Mouse (Mus musculus): ENCODE data around the gene Nme3. TPM values are rescaled to one million over a fixed set of nuclear protein-coding genes. Genes with fewer than 3 reads are reported as not detected.

Gene Nme3
- polyA plus RNA-seq, 1 experiment from 2014 or later = 44.3 TPM

DNA sequence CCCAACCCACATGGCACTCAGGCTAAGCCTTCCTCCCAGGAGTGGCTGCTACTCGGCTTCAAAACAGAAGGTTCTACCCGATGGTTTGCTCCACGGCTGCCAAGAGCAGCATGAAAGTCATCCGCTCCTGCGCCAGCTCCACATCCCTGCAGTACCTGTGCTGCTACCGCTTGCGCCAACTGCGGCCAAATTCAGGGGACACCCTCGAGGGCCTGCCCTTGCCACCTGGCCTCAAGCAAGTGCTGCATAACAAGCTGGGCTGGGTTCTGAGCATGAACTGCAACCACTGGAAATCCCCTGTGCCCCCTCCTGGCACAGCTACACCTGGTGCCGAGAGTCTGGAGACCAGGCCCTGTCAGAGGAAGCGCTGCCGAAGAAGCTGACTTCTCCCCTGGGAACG, 5.0 kb upstream of the Nme3 start:
- DNase-seq (ENCODE audit: low spot score) (no peak), ATAC-seq (no peak)
- no peak overlapping the region for H3K27ac ChIP-seq (ENCODE audit: low read length)
- 81% methylated on average over 12 of the region's 13 CpGs for WGBS
- H3K9ac ChIP-seq (replicated peaks; ENCODE audit: low read depth) = no peak overlapping the region
- H3K9me3 ChIP-seq (ENCODE audit: low read length) = no peaks in the 10 kb centered on the region
- no peaks in the 10 kb centered on the region for H3K27me3 ChIP-seq (replicated peaks; ENCODE audit: insufficient read depth, low read length)
- no peak for TF ChIP-seq EP300 (IDR thresholded peaks at IDR 0.05)
- no peak for TF ChIP-seq CTCF (IDR thresholded peaks at IDR 0.05)
- peaks cover 16% of the 10 kb centered on the region for H3K4me1 ChIP-seq (ENCODE audit: insufficient read depth, low read depth, low read length)
- no peak overlapping the region for H3K4me3 ChIP-seq (ENCODE audit: low read depth, low read length)
- no peak overlapping the region for H3K4me2 ChIP-seq (replicated peaks; ENCODE audit: low read depth, low read length)
- H3K36me3 ChIP-seq (ENCODE audit: insufficient read depth, low read length) = peaks cover 15% of the 10 kb centered on the region

DNA sequence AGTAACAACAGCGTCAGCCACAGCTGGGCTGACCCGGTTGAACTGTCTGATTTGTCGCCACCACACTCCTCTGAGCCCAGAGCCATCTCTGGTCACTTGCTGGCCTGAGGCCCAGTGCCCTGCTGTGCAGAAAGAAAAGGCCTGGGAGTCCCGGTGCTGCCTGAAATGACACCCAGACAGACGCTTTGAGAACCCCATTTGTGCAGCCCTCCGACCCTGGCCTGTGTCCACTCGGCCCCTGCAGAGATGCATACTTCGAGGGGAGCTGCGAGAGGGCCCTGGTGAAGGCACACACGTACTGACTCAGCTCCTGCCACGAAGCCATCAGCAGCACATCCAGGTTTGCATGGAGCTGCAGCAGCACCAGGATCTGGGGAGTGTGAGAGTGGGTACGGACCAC, 3.5 kb upstream of the Nme3 start:
- Histone ChIP-seq H3K36me3 (ENCODE audit: insufficient read depth, low read length) (peaks cover 15% of the 10 kb centered on the region), H3K4me2 (replicated peaks; ENCODE audit: low read depth, low read length) (no peak overlapping the region), H3K4me3 (ENCODE audit: low read depth, low read length) (no peak overlapping the region), H3K27me3 (replicated peaks; ENCODE audit: insufficient read depth, low read length) (no peaks in the 10 kb centered on the region), H3K9me3 (ENCODE audit: low read length) (no peaks in the 10 kb centered on the region), H3K4me1 (ENCODE audit: insufficient read depth, low read depth, low read length) (peaks cover 9% of the 10 kb centered on the region), H3K9ac (replicated peaks; ENCODE audit: low read depth) (no peak overlapping the region), H3K27ac (ENCODE audit: low read length) (no peak overlapping the region)
- DNase-seq (ENCODE audit: low spot score) (no peak), ATAC-seq (no peak)
- 91% methylated on average over 12 of the region's 12 CpGs for WGBS
- TF ChIP-seq CTCF (IDR thresholded peaks at IDR 0.05) = no peak
- no peak for TF ChIP-seq EP300 (IDR thresholded peaks at IDR 0.05)

- no peak for ATAC-seq
- Histone ChIP-seq H3K4me1 (ENCODE audit: insufficient read depth, low read depth, low read length) (peaks cover 4% of the 10 kb centered on the region; the same call in 1 of the 2 replicates), H3K4me2 (replicated peaks; ENCODE audit: low read depth, low read length) (no peak overlapping the region), H3K36me3 (ENCODE audit: insufficient read depth, low read length) (peaks cover 15% of the 10 kb centered on the region), H3K4me3 (ENCODE audit: low read depth, low read length) (no peak overlapping the region), H3K9ac (replicated peaks; ENCODE audit: low read depth) (no peak overlapping the region), H3K9me3 (ENCODE audit: low read length) (no peaks in the 10 kb centered on the region), H3K27ac (ENCODE audit: low read length) (no peak overlapping the region), H3K27me3 (replicated peaks; ENCODE audit: insufficient read depth, low read length) (no peaks in the 10 kb centered on the region)
- TF ChIP-seq EP300 (IDR thresholded peaks at IDR 0.05) (no peak), CTCF (IDR thresholded peaks at IDR 0.05) (no peak)
- 96% methylated on average over 2 of the region's 2 CpGs for WGBS
- DNase-seq (ENCODE audit: low spot score) = no peak
Measured at GRCm38 (mm10) chr17:24893276-24893675, 3.0 kb upstream of the Nme3 start.

DNA sequence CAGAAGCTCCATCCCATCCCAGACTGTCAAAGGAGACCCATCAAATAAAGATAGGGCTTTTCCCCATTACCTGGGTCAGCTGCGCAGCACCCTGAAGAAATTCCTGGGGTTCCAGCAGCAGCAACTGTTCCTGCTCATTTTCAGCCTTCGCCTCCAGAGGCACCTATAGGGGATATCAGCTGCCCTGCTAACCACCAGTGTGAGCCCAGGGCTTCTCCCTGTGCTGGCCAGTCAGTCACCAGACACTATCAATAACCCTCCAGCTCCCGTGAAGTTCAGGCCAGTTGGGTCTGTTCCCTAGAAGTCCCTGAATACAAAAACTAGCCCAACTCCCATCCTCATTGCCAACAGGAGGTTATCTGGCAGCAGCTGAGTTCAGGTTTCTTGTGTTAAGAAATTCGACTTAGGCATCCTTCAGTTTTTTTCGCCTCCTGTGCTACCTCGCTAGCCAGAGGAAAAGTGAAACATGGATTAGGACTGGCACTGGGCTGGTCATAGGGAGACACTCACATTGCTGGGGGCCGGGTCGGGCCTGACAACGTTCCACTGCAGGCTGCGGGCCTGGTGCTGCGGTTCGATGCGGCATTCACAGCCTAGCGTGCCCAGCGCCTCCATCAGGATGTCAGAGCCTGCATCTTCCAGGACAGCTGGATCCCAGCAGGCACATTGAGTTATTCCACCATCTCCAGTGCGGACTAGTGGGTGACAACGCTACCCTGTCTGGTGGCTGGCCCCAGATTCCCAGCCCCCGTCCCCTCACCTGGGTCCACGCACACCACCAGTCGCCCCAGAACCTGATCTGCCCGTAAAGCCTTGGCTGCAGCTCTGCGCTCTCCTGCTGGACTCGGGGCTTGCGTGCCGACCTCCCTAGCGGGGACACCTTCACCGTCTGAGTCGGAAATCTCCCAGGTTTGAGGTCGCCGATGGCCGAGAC, 2.0 kb upstream of the Nme3 start:
- Histone ChIP-seq H3K9me3 (ENCODE audit: low read length) (no peaks in the 10 kb centered on the region), H3K4me3 (ENCODE audit: low read depth, low read length) (peak overlapping the region; percentile 72), H3K27ac (ENCODE audit: low read length) (peak overlapping the region; percentile 81), H3K36me3 (ENCODE audit: insufficient read depth, low read length) (peaks cover 19% of the 10 kb centered on the region), H3K9ac (replicated peaks; ENCODE audit: low read depth) (peak overlapping the region; percentile 88), H3K4me2 (replicated peaks; ENCODE audit: low read depth, low read length) (peak overlapping the region; percentile 70), H3K27me3 (replicated peaks; ENCODE audit: insufficient read depth, low read length) (no peaks in the 10 kb centered on the region), H3K4me1 (ENCODE audit: insufficient read depth, low read depth, low read length) (peaks cover 4% of the 10 kb centered on the region; the same call in 1 of the 2 replicates)
- ATAC-seq = peak; percentile 7; the same call in 1 of the 2 replicates
- WGBS = 9% methylated on average over 31 of the region's 31 CpGs
- no peak for DNase-seq (ENCODE audit: low spot score)
- no peak for TF ChIP-seq EP300 (IDR thresholded peaks at IDR 0.05)
- TF ChIP-seq CTCF (IDR thresholded peaks at IDR 0.05) = no peak

- Histone ChIP-seq H3K27ac (ENCODE audit: low read length) (peak within 1 kb of the TSS; percentile 81), H3K9ac (replicated peaks; ENCODE audit: low read depth) (peak within 1 kb of the TSS; percentile 88), H3K4me1 (ENCODE audit: insufficient read depth, low read depth, low read length) (peaks cover 4% of the 10 kb centered on the region; the same call in 1 of the 2 replicates), H3K36me3 (ENCODE audit: insufficient read depth, low read length) (peaks cover 25% of the 10 kb centered on the region), H3K4me2 (replicated peaks; ENCODE audit: low read depth, low read length) (peak within 1 kb of the TSS; percentile 70), H3K9me3 (ENCODE audit: low read length) (no peaks in the 10 kb centered on the region), H3K4me3 (ENCODE audit: low read depth, low read length) (peak within 1 kb of the TSS; percentile 72), H3K27me3 (replicated peaks; ENCODE audit: insufficient read depth, low read length) (no peaks in the 10 kb centered on the region)
- WGBS = under 1% methylated on average over 62 of the region's 62 CpGs
- peak; percentile 72 for ATAC-seq
- peak; percentile 94 for DNase-seq (ENCODE audit: low spot score)
- TF ChIP-seq EP300 (IDR thresholded peaks at IDR 0.05) (no peak), CTCF (IDR thresholded peaks at IDR 0.05) (no peak)
Measured at GRCm38 (mm10) chr17:24894995-24895547, 1.2 kb upstream of the Nme3 start, which contains the start of the genes Eme2 and Mrps34. Eme2 (minus strand) TSS chr17:24895087. Mrps34 (plus strand) TSS chr17:24895116.

DNA sequence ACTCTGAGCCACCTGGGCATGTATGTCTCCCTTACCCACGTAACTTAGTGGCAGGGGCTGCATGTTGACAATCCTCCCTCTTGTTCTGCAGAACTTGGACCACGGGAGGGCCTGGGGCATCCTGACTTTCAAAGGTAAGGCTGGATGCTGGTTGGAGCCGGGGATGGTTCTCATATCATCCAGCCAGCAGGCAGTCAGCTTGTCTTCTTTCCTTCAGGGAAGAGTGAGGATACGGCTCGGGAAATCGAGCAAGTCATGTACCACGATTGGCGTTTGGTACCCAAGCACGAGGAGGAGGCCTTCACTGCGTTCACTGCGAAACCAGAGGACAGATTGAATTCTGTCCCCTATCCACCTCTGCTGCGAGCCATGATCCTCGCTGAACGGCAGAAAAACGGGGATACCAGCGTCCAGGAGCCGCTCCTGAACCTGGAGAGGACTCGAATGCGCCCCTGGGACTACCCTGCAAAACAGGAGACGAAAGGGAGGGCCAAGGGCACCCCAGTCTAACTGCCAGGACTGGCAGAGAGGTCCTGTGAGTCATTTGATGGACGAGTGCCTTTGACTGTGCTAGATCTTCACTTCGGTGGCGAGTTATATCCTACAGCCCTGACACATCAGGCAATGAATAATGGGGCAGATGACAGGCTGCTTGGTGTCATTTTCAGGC, 594 bp upstream of the Nme3 start:
- H3K27ac ChIP-seq (ENCODE audit: low read length) = peak overlapping the region; percentile 81
- no peaks in the 10 kb centered on the region for H3K27me3 ChIP-seq (replicated peaks; ENCODE audit: insufficient read depth, low read length)
- H3K9ac ChIP-seq (replicated peaks; ENCODE audit: low read depth) = peak overlapping the region; percentile 88
- TF ChIP-seq CTCF (IDR thresholded peaks at IDR 0.05) (no peak), EP300 (IDR thresholded peaks at IDR 0.05) (no peak)
- no peak for ATAC-seq
- H3K36me3 ChIP-seq (ENCODE audit: insufficient read depth, low read length) = peaks cover 32% of the 10 kb centered on the region
- peak overlapping the region; percentile 70 for H3K4me2 ChIP-seq (replicated peaks; ENCODE audit: low read depth, low read length)
- no peaks in the 10 kb centered on the region for H3K9me3 ChIP-seq (ENCODE audit: low read length)
- peak overlapping the region; percentile 72 for H3K4me3 ChIP-seq (ENCODE audit: low read depth, low read length)
- WGBS = 14% methylated on average over 23 of the region's 23 CpGs
- DNase-seq (ENCODE audit: low spot score) = no peak
- peaks cover 4% of the 10 kb centered on the region; the same call in 1 of the 2 replicates for H3K4me1 ChIP-seq (ENCODE audit: insufficient read depth, low read depth, low read length)
